Mouse (Mus musculus): ENCODE results near the gene Stab2.

The Stab2 gene

DNA sequence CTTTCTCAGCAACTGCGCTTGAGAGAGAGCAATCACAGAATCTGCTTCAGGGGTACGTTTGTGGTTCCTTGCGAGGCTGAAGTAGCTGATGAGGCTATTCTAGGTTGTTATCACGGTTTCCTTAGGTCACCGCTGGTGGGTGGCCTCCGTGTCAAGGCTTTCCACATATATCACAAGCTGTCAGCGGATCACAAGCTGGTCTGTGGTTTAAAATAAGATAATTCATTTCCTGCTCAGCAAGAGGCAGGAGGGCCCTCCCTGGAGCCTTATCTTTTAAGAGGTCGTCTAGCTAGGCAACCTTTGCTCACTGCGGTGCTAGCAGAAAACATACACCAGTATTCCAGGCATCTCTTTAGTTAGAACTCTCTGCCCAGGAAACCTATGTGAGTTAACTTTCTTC is 17.2 kb downstream of the Stab2 start:
- in situ Hi-C loops (cut with MboI) = no loop called here

DNA sequence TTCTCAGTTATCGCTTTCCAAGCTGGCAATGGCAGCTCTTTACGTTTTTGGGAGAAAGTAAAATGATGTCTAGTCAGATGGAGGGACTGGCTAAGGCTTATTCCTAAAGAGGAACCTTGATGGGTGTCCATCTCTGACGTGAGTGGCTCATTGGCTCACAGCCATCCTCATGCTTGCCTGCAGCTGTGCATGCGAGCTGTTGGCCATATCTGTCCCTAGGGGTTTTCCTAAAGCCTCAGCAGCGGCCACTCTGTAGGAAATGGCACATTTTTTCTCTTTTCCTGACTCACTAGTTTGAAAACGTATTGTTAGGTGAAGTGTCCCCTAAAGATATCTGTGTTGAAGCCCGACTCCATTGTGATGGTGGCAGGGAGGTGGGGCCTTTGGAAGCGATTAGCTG is 18.0 kb downstream of the Stab2 start:
- in situ Hi-C loops (cut with MboI) = no loop called here

DNA sequence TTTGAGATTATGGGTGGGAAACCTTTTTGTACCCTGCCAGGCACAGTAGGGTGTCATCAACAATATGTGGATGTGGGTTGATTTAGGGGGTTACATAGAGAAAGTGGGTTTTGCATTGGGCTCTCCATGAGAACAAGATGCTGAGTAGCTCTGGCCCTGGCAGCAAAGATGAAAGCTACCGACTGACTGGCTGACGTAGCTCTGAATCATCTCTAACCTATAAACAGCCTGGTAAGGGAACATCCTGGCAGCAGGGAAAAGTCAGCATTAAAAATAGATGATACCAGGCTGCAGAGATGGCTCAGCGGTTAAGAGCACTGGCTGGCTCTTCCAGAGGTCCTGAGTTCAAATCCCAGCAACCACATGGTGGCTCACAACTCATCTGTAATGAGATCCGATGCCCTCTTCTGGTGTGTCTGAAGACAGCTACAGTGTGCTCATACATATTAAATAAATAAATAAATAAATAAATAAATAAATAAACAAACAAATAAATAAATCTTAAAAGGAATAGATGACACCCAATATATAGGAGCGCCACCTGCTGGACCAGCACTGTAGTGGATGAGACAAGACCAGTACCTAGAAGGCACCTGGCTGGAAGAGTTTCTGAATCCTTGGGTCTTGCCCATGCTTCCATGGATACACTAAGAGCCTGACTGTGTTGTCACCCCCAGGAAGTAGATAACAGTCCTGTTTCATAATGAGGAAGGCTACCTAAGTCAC is 31.7 kb downstream of the Stab2 start:
- in situ Hi-C loops (cut with MboI) = no loop called here

DNA sequence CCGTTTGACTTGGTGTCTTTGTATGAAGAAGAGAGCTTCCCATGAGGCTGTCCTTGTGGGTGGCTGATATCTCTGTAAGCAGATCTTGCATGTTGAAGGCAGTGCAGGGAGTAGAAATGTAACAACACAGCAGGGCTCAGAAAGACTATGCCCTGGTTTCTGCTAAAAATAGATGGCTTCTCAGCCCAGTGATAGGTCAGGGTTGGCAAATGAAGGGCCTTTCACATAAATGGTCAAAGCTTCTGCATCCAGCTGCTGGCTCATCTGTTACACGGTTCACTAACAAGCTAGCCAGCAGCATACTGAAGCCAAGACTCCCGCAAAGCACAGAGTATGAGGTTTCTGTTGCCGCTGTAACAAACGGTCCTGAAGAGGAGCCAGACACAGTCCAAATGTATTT is 34.5 kb downstream of the Stab2 start:
- in situ Hi-C loops (cut with MboI) = no loop called here

DNA sequence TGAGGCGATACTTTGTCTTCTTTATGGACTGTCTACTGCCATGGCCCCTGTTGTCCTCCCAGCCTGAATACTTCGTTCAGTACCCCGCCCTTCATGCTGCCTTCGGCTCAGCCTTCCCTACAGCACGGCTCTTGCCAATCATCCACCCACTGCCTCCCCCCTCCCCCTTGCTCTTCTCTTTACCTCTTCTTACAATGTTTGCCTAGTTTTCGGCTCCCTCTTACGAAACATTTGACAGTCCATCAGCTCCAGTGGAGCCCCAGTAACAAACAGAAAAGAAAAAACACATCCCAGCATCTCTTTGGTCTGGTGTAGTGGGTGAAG is 35.4 kb downstream of the Stab2 start:
- in situ Hi-C loops (cut with MboI) = no loop called here

DNA sequence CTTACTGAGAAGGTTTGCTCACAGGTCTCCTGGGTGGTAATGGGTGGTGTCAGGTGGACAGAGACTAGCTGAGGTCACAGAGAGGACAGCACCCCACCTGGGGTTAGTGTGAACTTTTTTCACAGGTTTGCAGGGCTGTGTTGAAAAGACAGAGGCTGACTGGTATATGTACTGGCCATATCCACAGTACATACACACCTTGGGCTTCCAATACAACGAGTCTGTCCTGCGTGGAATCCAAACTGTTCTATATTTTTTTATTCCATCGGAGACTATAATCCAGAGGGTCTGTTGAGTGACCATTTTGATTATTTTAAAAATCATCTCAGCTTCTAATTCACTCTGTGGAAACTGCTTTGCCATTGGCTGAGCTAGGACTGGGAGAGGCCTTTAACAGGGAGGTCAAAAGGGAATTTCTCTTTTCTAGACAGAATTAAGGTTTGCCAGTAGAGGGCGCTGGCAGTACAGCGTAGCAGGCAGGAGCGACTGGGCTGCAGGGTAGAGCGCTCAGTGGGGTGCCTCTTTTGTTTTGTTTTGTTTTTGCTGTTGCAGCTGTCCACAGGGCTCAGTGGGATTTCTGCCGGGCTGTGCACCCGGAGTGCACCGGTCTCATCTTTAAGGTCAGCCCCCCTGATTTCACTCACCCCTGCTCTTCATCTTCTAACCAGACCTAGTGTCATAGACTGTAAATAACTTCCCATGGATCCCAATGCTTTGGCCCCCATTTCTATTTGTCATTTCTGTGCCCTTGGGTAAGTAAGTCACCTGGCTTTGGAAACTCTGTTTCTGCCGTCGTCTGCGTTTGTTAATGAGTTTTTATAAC is 35.9 kb downstream of the Stab2 start:
- in situ Hi-C loops (cut with MboI) = no loop called here

DNA sequence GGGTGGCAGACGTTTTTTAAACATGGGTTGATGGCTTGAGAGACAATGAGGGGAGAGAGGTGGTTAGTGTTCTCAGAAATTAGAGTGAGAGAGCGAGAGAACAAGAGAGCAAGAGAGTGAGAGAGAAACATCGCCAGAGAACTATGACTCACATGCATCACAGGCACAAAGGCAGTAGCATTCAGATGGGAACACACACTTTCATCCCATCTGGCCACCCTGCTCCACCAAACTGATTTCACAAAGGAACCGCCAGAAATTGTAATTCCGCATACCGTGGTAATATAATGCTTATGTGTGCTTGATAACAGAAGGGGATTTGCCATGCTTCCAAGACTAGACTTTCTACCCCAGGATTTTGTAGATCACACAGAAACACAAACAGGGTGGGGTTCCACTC is 38.5 kb downstream of the Stab2 start:
- in situ Hi-C loops (cut with MboI) = no loop called here

DNA sequence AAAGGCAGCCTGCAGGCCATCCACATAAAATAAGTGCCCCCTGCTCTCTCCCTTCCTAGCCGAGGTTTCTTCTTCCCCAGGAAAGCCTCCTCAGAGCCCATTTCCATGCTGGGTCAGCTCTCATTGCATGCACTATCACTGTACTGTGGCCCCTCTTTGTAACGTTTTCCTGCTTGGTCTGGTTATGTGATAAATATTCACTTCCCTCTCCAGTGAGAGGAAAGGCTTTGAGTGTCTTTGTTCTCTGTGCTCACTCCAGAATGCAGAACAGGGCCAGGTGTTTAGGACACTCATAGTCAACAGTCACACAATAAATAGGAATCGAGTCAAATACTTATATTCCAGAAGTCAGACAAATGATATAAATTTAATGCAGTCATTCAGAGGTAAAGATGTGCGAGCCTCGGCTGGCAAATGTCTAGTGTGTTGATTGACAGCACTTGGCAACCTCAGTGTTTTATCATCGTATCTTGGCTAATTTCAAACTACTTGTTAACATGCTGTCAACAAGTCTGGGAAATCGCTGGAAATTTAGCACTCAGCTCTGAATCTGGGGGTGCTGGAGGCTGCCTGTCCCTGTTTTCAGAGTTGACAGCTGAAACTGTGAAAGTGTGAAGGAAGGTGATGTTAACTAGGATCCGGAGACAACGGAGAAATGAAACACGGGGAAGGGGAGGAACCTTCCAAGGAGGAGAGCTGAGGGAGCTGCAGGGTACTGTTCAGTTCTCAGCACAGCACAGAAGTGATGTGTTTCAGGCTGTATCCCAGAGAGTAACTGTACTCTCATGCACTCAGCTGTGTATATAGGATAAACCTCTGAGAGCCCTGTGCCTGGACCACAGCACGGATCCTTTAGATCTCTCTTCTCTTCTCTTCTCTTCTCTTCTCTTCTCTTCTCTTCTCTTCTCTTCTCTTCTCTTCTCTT is 46.0 kb downstream of the Stab2 start:
- in situ Hi-C loops (cut with MboI) = no loop called here

DNA sequence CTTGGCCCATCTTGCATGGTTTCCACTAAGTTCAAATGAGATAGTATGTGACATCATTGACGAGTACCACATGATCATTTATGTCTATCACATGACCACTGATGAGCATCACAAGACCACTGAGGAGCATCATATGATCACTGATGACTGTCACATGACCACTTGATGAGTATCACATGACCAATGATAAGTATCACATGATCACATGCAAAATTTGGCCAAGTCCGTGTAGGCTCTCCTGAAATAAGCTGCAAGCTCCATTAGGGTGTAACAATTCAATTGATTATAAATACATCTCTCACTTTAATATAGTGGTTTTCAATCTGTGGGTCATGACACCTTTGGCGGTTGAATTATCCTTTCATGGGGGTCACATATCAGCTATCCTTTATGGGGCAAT is 52.5 kb downstream of the Stab2 start:
- in situ Hi-C loops (cut with MboI) = no loop called here

DNA sequence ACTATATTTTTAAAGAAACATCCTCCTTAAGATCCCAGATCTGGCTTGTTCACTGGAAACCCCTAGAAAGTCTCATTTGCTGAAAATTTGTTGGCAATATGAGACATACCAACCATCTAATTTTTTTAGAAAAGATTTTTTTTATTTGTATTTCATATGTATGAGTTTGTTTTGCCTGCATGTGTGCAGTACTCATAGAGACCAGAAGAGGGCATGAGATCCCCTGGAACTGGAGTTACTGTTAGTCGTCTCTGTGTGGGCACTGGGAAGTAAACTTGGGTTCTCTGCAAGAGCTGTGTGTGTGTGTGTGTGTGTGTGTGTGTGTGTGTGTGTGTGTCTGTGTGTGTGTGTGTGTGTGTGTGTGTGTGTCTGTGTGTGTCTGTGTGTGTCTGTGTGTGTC is 55.1 kb downstream of the Stab2 start:
- in situ Hi-C loops (cut with MboI) = no loop called here

DNA sequence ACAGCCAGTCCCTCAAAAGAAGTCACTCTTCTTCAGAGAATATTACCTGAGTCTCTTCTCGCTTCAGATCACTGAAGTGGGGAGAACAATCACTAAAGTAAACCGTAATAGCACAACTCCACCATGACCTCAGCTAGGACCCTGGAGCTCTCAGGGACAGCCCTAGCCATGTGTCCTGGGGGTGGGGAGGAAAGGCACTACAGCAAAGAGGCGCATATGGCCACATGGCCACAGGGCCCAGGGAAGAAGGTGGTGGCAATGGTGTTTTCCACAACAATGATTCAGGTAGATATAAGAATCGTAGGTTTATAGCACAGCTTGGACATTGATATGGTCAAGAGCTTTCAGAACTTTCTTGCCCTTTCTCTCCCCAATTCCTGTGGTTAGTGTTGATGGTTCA is 57.0 kb downstream of the Stab2 start:
- in situ Hi-C loops (cut with MboI) = no loop called here

DNA sequence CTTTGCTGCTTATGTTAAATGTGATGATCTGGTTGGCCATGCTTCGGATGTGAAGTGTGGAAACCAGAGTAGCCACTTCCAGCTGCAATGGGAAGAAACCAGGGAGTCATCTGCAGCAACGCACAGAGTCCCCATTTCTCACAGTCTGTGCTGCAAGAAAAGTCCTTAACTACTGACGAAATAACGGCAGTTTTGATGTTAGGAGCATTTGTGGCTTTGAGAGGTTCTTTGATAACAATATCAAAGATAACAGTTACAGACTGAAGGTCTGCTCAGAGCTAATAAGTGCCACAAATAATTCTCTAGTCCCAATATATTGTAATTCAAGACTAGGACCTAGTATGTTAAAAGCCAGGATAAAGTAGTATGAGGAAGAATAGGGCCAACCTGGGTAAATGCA is 57.9 kb downstream of the Stab2 start:
- in situ Hi-C loops (cut with MboI) = no loop called here

DNA sequence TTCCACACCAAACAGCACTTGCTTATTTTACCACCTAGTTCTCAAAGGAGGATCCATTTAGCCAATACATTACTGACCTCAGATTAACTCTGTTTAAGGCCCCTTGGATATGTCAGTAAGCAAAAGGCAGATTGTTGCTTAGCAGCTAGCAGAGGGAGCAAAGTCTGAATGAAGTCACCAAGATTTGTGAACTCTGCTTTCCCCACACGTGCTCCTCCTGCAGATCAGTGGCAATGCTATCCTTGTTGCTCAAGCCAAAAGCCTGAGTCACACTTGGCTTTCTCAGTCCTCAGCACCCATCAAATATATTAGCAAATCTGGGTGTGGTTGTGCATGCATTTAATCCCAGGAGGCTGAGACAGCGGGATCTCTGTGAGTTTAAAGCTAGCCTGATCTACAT is 60.3 kb downstream of the Stab2 start:
- in situ Hi-C loops (cut with MboI) = no loop called here

DNA sequence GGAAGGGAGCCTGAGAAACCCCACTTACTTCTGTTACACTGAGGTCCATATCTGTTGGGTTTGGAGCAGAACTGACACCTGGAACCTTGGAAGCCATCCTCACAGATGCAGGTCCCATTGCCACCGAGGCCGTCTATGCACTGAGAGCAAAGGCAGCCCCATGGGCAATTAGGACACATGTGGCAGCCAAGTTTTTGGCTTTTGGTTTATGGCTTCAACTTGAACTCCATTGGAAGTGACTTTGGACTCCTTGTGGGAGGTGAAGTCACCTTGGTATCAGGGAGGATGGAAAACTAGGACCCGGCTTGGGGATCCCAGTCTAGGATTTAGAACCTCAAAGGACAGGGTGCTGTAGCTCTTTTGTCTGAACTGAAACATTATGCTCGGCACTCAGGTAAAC is 67.2 kb downstream of the Stab2 start:
- in situ Hi-C loops (cut with MboI) = no loop called here

DNA sequence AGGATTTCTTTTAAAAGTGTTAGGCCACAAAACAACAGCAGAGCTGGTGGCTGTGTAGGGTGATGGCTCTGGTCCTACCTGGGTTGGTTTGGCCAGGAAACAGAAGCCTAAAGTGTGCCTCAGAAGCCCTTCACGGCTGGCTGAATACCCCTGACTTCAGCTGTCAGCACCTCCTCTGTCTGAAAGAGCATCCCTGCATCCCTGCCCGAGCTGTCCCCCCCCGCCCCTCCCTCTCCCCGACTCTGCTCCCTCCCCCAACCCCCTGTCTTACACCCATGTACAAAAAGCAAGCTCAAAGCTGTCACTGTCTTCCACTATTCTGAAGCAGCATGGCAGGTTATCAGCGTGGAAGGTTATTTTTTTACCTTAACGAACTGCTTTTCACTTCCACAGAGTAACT is 73.4 kb downstream of the Stab2 start:
- in situ Hi-C loops (cut with MboI) = no loop called here

DNA sequence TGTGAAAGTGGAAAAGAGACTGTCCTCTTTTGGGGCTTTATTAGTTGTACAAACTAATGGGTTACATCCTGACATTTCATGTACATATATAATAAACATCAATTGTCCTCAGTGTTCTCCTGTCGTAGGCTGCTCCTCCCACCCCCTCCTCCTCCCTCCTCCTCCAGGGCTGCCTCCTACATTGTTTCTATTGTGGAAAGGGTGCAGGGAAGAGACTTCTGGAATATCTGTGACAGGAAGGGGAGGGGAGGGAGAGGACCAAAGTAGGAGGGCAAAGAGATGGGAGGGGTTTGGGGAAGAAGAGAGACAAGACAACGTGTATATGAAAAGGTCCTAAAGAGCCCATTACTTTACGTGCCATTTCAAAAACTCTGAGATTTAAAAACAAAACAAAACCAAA is 73.9 kb downstream of the Stab2 start:
- in situ Hi-C loops (cut with MboI) = no loop called here

DNA sequence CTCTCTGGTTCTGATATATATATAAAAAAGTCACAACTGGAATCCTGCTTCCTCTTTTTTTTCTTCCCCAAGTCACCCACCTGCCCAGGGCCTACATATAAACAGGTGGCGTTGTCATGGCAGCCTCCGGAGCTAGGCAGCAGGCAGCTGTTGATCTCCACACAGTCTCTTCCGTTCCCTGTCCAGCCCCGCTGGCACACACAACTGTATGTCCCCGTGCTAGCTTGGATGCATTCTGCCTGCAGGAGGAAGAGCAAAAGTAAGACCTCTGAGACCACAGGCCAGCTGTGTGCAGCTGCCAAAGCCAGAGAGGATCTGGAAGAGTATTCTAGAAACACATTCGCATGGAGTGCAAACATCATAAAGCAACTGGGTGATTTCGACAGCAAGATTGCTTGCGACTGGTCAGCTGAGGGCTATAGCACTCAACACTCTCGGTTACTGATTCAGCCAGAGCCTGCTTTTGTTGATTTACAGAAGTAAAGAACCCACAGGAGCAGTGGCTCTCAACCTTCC is 74.6 kb downstream of the Stab2 start:
- in situ Hi-C loops (cut with MboI) = no loop called here

DNA sequence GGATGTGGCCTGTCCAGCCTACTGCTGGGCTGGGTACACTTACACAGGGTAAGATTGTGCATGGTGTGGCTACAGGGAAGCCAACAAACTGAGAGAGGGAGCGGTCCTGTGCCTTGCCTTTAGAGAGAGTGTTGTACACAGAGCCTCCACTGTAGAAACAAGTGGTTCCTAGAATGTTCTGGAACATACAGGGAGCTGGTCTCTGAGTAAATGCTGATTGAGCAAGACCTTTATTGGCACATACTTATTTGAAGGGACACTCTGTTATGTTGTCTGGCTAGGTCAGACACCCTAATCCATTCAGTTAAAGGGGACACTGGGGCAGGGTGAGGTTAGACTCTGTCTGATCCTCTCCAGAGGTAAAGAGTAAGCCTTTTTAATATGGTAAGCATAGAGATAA is 84.2 kb downstream of the Stab2 start:
- in situ Hi-C loops (cut with MboI) = no loop called here

DNA sequence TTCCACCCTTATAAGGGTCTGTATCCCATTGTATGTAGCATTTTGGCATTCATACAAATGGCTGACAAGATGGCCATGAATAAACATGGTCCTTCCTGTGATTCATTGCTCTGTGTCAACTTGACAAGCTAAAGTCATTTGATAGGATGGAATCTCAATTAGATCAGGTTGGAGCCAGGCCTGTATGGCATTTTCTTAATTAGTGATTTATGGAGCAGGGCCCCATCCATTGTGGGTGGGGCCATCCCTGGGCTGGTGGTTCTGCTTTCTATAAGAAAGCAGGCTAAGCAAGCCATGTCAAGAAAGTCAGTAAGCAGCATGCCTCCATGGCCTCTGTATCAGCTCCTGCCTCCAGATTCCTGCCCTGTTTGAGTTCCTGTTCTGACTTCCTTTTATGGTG is 92.2 kb downstream of the Stab2 start:
- in situ Hi-C loops (cut with MboI) = no loop called here

DNA sequence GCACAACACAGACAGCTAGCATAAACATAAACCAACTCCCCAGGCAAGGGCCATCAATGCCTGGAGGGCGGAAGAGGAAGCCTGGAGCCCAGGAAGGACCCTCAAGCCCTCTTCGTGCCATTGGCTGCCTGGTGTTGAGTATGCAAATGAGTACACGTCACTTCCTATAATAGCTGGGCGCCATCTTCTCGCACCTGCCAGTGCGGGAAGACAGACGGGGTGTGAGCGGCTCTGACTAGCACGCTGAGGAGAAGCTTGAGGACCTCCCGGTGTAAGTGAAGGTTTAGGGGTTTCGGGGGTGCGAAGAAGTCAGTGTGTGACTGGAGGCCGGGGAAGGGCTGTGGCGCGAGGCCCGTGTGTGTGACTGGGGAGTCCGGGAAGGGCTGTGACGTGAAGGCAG is 99.3 kb downstream of the Stab2 start:
- in situ Hi-C loops (cut with MboI) = no loop called here

DNA sequence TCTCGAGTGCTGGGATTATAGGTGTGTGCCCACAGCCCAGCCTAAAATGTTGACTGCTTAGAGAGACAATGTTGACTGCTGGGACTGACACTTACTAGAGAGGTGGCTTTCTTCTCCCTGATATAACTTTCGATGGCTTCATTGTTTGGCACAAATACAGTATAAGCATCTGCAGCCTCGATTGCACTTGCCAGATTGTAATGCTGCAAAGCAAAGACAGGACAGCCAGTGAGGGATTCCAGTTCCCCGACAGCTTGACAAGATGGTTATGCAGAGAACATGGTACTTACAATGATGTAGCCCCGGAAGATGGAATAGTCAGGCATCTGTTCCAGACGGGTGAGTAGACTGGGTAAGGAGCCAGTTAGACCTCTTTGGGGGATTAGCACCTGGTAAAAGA is 100.8 kb downstream of the Stab2 start:
- in situ Hi-C loops (cut with MboI) = no loop called here

DNA sequence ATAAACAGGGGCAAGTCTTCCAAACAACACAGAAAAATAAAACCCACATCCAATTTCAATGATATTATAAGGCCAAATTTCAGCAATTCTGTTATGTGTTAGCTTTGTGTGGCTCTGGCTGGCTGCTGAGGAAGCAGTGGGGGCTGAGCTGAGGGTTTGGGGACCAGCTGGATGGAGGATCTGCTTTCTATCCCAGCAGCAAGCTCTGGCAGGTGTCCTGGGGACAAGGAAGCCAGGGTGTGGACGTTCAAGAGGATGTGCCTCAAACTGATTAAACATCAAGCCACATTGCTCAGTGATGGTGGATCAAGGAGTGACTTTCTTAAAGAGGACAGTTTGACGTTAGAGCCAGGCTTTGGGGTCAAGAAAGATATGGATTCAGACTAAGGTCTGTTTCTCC is 112.3 kb downstream of the Stab2 start:
- in situ Hi-C loops (cut with MboI) = no loop called here

DNA sequence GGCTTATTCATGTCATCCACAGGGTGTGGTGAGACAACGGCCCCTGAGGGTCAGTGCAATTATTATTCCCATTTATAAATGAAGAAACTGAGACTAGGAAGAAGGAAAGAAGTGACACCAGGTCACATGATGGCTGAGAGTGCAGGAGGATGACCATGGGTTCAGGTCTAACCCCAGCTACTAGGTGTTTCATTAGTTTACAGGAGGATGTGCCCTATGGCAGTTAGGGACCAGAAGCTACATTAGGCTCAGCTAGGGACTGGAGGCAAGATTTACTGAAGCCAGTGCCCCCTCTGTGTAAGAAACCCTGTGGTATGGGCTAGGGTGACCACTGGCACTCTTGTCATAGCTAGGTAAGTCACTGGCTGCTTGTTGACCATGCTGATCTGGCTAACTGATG is 116.8 kb downstream of the Stab2 start:
- in situ Hi-C loops (cut with MboI) = no loop called here

Data from mature B cell (primary cell).